Mouse (Mus musculus) telencephalon, adult 2 months (tissue): ENCODE data around the gene Tcf21.

Experiments
- DNase-seq: peaks from one replicate; pipeline ENCODE4 v3.0.0-alpha.2; 2011; ENCODE audit warnings: low read depth, low spot score

The Tcf21 gene

DNA sequence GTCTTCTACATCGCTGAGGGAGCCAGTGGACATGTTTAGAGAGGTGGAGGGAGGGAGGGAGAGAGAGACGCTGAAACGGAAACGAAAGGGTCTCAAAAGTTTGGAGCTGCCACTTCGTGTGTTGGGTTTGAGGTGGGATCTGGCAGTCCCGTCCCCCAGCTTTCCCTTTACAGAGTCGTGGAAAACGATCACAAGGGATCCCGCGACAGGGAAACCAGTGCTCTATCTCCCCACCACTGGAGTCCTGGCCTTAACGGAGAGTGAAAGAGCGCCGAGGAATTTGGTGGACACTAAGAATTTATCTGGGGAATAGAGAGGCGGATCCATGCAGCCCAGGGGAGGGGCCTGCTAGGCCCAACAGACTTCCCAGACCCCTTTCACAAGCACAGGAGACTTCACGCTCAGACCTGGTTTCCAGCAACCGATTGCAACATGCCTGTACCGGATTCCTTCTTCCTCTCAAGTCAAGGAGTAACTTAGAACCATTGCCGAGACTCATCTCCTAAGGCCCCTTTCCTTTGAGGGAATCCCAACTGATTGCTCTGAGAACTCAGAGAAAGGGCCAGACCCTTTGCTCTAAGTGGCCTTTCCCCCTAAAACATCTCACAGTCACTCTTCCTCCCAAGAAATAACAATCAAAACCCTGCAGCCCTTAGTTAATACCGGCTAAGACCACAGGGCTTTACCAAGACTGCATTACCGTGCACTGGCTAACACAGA is at the start of gene Tcf21:
TSS of gene Tcf21 (minus strand) at position 304 of the 720 bp plus-strand sequence.
- no peak for DNase-seq

- no peak for DNase-seq
Measured at GRCm38 (mm10) chr10:22868386-22868918, 48.5 kb upstream of the Tcf21 start.

DNA sequence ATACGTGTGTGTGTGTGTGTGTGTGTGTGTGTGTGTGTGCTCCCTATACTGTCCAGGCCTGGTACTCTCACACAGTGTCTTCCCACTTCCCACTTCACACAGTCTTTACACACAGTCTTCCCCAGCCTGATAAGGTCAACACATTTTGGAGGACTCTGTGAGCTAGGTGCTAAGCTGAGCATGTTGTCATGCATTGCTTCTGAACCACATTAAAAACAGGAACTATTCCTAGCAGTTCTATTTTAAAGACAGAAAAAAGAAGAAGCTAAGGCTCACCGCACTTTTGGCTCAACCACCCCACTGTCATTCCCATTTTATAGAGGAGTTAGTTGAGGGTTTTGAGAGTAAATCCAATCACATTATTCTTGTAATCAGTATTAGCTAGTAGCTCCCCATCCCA is 47.2 kb upstream of the Tcf21 start:
- no peak for DNase-seq

- no peak for DNase-seq
Measured at GRCm38 (mm10) chr10:22858111-22858510, 38.1 kb upstream of the Tcf21 start.

- DNase-seq, result no peak
Measured at GRCm38 (mm10) chr10:22854330-22854729, 34.4 kb upstream of the Tcf21 start.

DNA sequence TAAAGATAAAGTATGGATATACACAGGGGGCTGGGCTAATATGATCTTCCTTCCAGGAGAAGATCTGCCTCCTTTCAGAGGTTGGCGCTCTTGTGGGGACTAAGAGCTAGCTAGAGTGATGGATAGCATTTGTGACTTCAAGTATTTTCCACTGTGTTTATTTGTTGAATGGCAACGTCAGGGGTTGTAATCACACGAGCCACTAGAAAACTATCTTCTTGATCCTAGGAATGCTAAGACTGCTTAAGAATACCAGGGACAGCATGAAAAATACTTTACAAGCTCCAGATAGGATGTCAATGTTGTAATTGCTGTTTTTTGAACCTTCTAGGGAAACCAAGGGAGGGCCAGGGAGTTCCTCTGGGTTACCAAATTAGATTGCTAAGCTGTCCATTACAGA is 25.4 kb upstream of the Tcf21 start:
- DNase-seq, result no peak

- DNase-seq, result no peak
Measured at GRCm38 (mm10) chr10:22844731-22845130, 24.8 kb upstream of the Tcf21 start.

GRCm38 (mm10) chr10:22843440-22844361 is 23.7 kb upstream of the Tcf21 start:
- DNase-seq, result no peak

- DNase-seq, result no peak
Measured at GRCm38 (mm10) chr10:22842781-22843439, 22.9 kb upstream of the Tcf21 start.

GRCm38 (mm10) chr10:22842113-22842512 is 22.1 kb upstream of the Tcf21 start:
- no peak for DNase-seq

GRCm38 (mm10) chr10:22826244-22826643 is 6.3 kb upstream of the Tcf21 start:
- DNase-seq, result no peak

- no peak for DNase-seq
Measured at GRCm38 (mm10) chr10:22822896-22823295, 2.9 kb upstream of the Tcf21 start.

DNA sequence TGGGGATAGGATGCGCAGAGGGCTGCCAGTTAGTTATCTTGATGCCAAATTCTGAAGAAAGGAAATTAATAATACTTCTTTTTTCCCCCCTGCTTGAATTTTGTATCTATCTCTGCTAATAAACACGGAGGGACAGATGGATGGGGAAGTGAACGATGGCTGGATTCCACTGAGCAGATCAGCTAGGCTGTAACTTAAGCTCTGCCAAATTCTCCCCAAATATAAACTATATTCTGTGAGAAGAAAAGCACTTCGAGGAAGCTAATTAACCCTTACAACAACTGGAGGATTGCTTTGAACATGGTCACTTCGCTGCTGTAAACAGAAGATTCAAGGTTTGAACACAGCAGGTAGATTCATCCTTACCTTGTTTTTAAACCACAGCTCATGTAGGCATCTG is 2.5 kb upstream of the Tcf21 start:
- DNase-seq, result no peak

DNA sequence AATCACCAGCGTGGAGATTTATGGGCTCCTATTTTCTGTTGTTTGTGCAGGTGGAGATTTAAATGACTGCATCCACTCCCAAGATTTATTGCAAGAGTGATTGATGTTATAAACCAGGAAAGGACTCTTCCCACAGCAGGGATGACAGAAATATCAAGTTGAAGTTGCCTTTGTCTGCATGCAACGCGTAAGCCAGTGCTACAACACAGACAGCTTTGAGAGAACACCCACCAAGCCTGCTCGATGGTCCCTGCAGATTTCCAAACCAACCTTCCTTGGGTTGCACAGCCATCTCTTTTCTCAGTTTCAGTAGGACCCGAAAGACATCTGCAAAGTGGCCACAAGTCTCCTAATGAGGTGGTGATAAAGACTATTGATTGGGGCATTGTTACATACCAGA is 1.7 kb upstream of the Tcf21 start:
- no peak for DNase-seq

GRCm38 (mm10) chr10:22821267-22821666 is 1.3 kb upstream of the Tcf21 start:
- no peak for DNase-seq

GRCm38 (mm10) chr10:22820841-22821240 is 867 bp upstream of the Tcf21 start:
- no peak for DNase-seq

DNA sequence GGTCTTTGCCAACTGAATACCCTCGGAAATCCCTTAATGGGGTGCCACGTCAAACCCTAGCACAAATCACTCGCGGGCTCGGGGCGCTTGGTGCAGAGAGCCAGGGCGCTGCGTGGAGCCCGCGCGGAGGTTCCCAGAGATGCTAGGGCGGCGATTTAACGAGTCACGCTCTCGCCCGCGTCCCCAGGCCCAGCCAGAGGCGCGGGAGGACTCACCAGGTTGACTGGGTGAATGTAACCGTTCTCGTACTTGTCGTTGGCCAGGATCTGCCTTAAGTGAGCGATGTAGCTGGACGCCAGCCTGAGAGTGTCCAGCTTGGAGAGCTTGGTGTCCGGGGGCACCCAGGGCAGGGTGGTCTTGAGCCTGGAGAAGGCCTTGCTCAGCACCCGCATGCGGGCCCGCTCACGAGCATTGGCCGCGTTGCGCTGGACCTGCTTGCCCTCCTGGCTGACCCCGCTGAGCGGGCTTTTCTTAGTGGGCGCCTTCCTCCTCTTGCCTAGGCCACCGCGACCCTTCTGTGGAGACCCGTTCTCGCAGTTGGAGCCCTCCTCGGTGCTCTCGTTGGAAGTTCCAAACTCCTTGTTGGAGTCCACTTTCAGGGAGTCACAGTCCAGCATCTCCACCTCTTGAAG is 619 bp downstream of the Tcf21 start:
- no peak for DNase-seq

GRCm38 (mm10) chr10:22818600-22819238 is 1.3 kb downstream of the Tcf21 start:
- DNase-seq, result no peak

DNA sequence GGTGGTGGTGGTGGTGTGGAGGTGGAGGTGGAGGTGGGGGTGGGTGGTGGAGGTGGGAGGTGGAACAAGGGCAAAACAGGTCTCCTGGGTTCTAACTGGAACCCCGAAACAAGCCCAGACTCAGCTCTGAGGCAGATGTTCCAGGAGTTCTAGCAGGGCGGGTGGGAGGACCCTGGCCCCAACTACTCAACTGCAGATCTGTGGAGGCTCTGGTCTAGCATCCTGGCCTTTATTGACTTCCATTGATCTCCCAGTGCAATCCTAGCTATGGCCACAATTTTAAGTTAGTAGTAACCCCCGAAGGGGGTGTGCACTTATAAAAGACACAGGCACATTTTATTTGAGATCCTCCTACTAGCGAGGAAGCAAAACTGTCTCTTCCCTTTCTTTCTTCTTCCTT is 2.0 kb downstream of the Tcf21 start:
- no peak for DNase-seq

DNA sequence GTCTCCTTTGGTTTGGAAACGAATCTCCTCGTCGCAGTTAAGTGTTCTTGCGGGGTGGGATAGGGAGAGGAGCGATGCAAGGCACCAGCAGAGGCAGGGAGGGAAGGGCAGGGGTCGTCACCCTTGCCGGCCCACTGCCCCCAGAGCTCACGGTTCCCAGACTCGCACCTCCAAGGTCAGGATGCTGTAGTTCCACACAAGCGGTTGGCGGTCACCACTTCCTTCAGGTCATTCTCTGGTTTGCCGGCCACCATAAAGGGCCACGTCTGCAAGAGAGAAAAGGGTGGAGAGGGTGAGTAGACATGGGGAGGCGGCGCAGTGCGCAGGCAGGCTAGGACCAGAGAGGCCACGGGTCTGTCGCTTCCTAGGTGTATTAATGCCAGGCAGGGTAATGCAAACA is 2.4 kb downstream of the Tcf21 start:
- no peak for DNase-seq

DNA sequence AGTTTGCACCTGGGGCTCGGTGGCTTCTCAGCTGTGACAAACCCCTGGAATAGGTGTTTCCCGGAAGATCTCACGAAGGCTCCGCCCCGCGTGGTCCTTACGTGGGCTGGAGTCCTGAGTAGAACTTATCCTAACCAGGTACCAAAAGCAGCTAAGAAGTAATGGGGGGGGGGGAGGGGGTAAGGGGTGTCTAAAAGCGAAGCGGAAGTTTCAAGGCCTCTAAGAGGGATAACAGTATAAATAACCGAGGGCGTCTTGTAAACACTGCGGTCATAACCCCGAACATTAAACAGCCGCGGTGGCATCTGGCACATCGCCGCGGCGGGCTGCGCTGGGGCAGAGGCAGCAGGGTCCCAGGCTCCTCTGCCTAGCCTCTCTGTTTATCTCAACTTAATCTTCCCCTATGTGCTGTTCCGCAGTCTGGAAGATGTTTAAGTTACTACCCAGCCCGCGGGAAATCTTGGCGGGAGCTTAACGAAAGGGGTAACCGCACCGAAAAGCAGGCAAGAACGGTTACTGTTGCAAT is 3.7 kb downstream of the Tcf21 start:
- no peak for DNase-seq
